Mouse (Mus musculus) lung, adult 2 months (tissue): ENCODE measurements around the gene 4921517D22Rik.
"Not testable (repeated sequence)": the region's sequence is repeated elsewhere in the genome, so short reads cannot be mapped to it uniquely, and the experiment has no call there.

ENCODE experiments used
- CTCF ChIP-seq: fragments of 200-500 bp; IDR thresholded peaks from 2 replicates; pipeline ENCODE4 v1.5.1; 2011; ENCODE audit warnings: mild to moderate bottlenecking, low read length, control low read depth; ENCODE audit not compliant: insufficient read depth
- POLR2A ChIP-seq: fragments of 200-500 bp; IDR thresholded peaks from 2 replicates; pipeline ENCODE4 v1.6.1; 2011; ENCODE audit warnings: low read depth, mild to moderate bottlenecking, control low read depth, low read length, borderline replicate concordance; ENCODE audit errors: extremely low read depth

- not testable (repeated sequence) for TF ChIP-seq POLR2A, CTCF
Observed at GRCm38 (mm10) chr13:59722089-59722488, 28.2 kb upstream of the 4921517D22Rik start.
